In the genomic region with DNA sequence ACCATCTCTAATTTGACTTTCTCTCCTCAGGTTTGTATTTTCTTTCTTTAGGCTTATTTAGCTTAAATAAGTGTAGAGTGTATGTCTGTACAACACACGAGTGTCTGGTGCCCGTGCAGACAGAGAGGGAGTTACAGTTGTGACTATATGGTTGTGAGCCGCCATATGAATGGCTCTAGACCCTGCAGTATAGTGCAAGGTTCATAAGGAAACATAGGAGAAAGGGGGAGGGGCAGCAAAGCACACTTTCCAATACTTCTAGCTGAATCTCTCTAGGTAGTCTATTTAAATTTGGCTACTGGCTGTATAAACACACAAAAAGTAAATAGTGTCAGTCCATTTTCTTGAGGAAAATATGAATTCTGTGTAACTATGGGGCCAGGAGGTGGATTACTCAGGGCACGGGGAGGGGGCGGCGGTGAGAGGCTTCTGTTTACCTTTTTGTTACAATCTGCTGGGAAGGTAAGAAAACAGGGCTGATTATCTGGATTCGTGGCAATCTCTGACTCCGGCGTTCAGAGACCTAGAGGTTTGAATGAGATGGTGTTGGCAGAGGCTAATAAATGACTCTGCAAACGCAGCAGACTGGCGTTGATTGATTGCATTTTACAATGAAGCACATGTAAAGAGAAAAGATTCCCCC, we compare ENCODE assay signal across 25 mouse cellular contexts. TPM values are rescaled to one million over a fixed set of nuclear protein-coding genes. Genes with fewer than 3 reads are reported as not detected.
"Had no signal": no experiment of that assay in that cellular context is flagged by ENCODE, and none has a peak within 500 bp of the region (broad histone marks: within the 10 kb centered on the region; RNA-seq: fewer than 3 reads in every experiment).

No protein-coding gene starts in this region.

- H3K4me2 ChIP-seq: lung, embryonic 14.5 days; midbrain, embryonic 12.5 days; neural tube, embryonic 13.5 days; neural tube, embryonic 15.5 days had no signal

- H3K4me1 ChIP-seq: midbrain, embryonic 10.5 days; midbrain, embryonic 12.5 days; neural tube, embryonic 13.5 days; neural tube, embryonic 15.5 days had no signal

- H3K9me3 ChIP-seq: midbrain, embryonic 10.5 days; midbrain, embryonic 12.5 days; neural tube, embryonic 13.5 days; neural tube, embryonic 15.5 days had no signal

- H3K27ac ChIP-seq: liver, embryonic 14.5 days; midbrain, embryonic 10.5 days; midbrain, embryonic 12.5 days; neural tube, embryonic 13.5 days; neural tube, embryonic 15.5 days had no signal

- H3K36me3 ChIP-seq: midbrain, embryonic 10.5 days; midbrain, embryonic 12.5 days; neural tube, embryonic 13.5 days; neural tube, embryonic 15.5 days had no signal

- H3K9ac ChIP-seq: liver, embryonic 14.5 days; lung, embryonic 14.5 days; midbrain, embryonic 12.5 days; neural tube, embryonic 13.5 days; neural tube, embryonic 15.5 days had no signal

- ATAC-seq: midbrain, embryonic 16.5 days had no signal

- H3K4me3 ChIP-seq: midbrain, embryonic 10.5 days; midbrain, embryonic 12.5 days; myocyte; neural tube, embryonic 13.5 days; neural tube, embryonic 15.5 days had no signal

- DNase-seq: lung, adult 18-20 months; lung, embryonic 14.5 days; lung, postnatal 10 days; lung, postnatal 4 days; midbrain, embryonic 14.5 days; retina, postnatal 1 day; right cerebral cortex, adult 18-20 months; right cerebral cortex, postnatal 25 days; right cerebral cortex, postnatal 4 days; spleen, adult 18-20 months; thymus, adult 2 months; thymus, postnatal 25 days; thymus, postnatal 4 days had no signal

RNA-seq across cellular contexts. Expression of a gene that starts 7.7 kb away (rescaled TPM):
- total RNA-seq: megakaryocyte, adult 5-6 weeks; megakaryocyte-erythroid progenitor cell, adult 5-6 weeks had no signal
- polyA plus RNA-seq: lung, embryonic 14.5 days; lung, embryonic 16.5 days; midbrain, embryonic 10.5 days; midbrain, embryonic 12.5 days; midbrain, embryonic 14.5 days; midbrain, embryonic 16.5 days; myocyte; neural tube, embryonic 11.5 days; neural tube, embryonic 13.5 days; neural tube, embryonic 15.5 days; thymus, adult 2 months; urinary bladder, adult 2 months had no signal

RNA-seq across cellular contexts. Expression of a gene that starts 45.0 kb away (rescaled TPM):
- total RNA-seq: megakaryocyte, adult 5-6 weeks; megakaryocyte-erythroid progenitor cell, adult 5-6 weeks had no signal
- polyA plus RNA-seq: liver, embryonic 14.5 days; lung, embryonic 14.5 days; lung, embryonic 16.5 days; midbrain, embryonic 10.5 days; midbrain, embryonic 12.5 days; midbrain, embryonic 14.5 days; midbrain, embryonic 16.5 days; myocyte; neural tube, embryonic 11.5 days; neural tube, embryonic 13.5 days; neural tube, embryonic 15.5 days; urinary bladder, adult 2 months had no signal
